Mouse (Mus musculus) layer of hippocampus, postnatal 10 days (tissue): Measurements from ENCODE around the gene Mef2a. TPM values are rescaled to one million over a fixed set of nuclear protein-coding genes. Genes with fewer than 3 reads are reported as not detected.
A peak's percentile ranks its signal among the peaks of the same experiment; 100 is the strongest.

ENCODE experiments used
- DNase-seq, 2 experiments: peaks; one replicate each; pipeline ENCODE4 v3.0.0; 2021; ENCODE audit warnings: low spot score in 2 of 2
- long read RNA-seq: library from polyadenylated mRNA; stranded (forward); transcript quantifications from one replicate; pipeline ENCODE4 v2.0.0, GENCODE M21; 2023
- total RNA-seq, 2 experiments: library from RNA; stranded (reverse); gene quantifications; 2 replicates each; pipeline ENCODE4 v1.2.3; 2021

The Mef2a gene
- 100 to 1,000 TPM; 126 to 138 TPM for total RNA-seq
- long read RNA-seq, full-length matches to known transcripts: 9 of 36 reads
- long read RNA-seq, partial matches to known transcripts: 2 of 36 reads
- long read RNA-seq, other reads (novel, unspliced or antisense): 25 of 36 reads

GRCm38 (mm10) chr7:67372729-67373583, at the start of gene Mef2a:
Gene Mef2a, minus strand, starts transcription at chr7:67372858.
- DNase-seq: peak; percentile 98

DNA sequence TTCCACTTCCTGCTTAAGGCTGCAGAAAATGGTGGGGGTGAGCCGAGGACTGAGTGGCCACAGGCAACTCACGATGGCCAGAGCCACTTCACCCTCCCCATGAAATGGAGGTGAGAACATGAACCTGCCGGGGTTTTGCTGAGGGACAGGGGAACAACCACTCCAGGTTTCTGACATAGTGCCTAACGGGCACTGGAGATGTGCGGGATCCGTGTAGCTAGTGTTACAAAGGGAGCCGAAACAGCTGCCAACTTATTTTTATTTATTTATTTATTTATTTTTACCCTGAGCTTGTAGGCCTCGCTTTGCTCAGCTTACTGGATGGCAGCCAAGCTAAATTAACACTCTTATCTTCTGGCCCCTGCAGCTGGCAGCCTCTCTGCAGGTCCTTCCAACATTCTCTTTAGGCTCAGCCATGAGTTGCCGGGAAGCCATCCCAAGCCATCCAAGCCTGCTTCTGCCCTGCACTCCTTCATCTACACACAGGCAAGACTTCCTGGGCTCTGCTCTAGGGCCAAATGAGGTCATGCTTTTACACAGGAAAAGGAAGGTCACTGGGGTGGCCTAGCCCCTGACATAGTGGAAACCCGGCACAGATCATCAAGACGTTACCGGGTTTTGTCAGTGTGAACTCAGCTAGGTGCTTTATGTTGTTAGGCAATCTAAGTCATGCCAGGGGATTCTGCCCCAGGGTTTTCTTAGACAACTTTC, 49.0 kb upstream of the Mef2a start:
- peak in 1 of 2 experiments; percentile 36 for DNase-seq

DNA sequence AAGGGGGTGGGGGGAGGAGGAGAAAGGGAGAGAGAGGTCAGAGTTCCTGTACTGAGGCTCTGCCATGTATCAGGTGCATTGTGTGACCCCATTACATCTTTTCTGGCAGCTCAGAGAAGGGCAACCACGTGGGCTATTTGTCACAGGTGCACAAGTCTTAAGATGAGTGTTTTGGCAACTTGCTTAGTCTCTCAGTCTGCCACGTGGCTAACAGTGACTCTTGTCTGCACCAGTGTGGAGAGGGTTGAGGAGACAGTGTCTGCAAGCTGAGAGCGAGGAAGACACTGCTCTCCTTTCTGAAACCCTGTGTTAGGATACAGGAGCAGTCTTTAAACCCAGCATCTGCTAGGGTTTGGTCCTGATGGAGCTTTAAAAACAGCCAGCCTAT, 48.4 kb upstream of the Mef2a start:
- no peak for DNase-seq

- DNase-seq: no peak
Measured at GRCm38 (mm10) chr7:67419591-67420314, 47.1 kb upstream of the Mef2a start.

GRCm38 (mm10) chr7:67418122-67418521, 45.5 kb upstream of the Mef2a start:
- no peak for DNase-seq

DNA sequence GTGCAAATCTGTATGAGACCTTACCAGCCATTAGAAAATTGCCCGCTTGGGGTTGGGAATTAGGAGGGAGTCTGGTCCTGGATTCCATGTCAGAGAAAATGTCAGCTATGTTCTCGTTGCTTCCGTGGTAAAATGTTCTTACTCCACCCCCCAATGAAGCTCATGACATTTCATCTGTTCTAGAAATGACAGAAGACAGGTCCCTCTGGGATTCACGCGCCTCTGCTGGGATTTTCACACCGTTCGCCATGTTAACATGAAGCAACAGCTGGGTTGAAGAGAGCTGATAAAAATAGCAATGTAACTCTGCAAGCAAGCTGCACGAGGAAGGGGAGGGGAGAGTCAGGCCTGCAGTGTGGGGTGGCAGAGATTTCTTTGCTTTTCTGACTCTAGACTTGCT, 42.1 kb upstream of the Mef2a start:
- DNase-seq: no peak

- DNase-seq: no peak
Measured at GRCm38 (mm10) chr7:67412686-67413085, 40.0 kb upstream of the Mef2a start.

DNA sequence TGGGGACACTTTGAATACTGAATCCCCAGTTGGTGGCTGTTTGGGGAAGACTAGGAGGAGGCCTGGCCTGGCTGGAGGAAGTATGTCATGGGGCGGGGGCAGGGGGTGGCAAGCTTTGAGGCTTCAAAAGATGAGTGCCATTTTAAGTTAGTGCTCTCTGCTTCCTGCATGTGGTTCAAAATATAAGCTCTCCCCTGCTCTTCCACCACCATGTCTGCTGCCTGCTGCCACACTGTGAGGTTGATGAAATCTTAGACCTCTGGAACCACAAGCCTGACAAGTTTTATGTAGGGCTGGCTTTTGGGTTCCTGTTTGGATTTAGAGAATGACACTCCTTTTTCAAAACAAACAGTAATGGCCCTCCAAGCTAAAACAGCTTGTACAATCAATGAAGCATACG, 34.4 kb upstream of the Mef2a start:
- DNase-seq: no peak

DNA sequence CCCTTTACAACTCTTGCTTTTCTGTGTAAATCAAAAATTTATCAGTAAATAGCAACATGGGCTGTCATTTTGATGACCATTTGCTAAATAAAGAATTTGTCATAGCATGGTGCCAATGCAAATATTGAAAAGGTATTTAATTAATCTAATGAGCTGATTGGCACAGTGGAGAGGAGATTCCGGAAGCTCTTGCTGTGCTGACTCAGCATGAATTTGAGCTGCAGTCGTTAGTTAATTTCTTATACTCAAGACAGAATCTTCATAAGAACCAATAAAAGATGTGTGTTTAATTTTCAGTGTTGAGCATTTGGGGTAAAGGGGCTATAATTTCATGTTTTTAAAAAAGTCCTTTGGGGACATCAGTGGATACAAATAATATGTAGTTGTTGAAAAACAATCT, 31.5 kb upstream of the Mef2a start:
- no peak for DNase-seq

DNA sequence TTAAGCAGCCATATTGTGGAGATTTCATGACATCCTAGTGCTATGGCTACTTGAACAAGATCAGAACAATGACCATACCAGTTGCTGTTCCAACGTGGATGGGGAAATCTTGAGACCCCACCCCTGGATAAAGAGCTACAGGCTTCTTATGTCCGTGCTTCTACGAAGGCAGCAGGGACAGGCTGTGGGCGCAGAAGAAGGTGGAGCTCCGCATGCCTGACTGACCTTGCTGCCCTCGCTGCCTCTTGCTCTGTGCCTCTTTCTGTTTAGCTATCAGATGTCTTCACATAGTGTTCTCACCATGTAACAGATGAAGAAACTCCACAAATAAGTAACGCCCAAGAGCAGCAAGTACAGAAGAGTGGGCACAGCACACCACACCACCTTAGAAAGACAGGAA, 29.7 kb upstream of the Mef2a start:
- no peak for DNase-seq

DNA sequence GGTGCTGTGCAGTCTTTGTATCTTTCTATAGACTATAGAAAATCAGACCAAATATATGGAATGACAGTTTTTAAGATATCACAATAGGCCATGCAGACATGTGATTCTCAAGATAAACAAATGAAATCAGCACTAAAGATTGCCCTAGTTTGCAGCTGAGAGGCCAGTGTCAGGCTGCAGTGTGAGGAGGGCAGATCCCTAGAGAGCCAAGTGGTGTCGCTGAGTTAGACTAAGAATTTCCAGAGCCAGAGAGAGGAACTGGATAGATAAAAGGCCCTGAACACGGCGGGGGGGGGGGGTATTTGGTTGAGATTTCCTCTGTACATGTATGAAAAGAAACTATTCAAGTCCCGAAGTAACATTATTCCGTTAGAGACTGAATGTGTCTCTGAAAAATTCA, 28.7 kb upstream of the Mef2a start:
- DNase-seq: no peak

DNA sequence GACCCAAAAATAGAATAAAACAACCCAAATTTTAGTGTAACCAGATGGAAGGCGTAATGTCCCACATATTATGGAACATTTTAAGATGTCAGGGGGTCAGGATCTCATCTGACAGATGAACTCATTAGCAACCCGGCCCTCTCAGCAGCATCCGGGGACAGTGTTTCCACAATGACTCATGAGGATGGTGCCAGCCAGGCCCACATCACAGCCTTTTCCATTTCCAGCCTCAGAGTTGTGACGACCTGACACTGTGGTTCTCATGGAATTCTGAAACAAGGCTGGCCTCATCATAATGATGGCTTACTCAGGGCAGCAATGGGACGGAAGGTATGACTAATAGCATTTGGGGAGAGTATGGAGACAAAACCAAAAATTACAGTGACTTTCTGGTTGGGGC, 18.1 kb upstream of the Mef2a start:
- DNase-seq: no peak

GRCm38 (mm10) chr7:67390095-67390494, 17.4 kb upstream of the Mef2a start:
- no peak for DNase-seq

DNA sequence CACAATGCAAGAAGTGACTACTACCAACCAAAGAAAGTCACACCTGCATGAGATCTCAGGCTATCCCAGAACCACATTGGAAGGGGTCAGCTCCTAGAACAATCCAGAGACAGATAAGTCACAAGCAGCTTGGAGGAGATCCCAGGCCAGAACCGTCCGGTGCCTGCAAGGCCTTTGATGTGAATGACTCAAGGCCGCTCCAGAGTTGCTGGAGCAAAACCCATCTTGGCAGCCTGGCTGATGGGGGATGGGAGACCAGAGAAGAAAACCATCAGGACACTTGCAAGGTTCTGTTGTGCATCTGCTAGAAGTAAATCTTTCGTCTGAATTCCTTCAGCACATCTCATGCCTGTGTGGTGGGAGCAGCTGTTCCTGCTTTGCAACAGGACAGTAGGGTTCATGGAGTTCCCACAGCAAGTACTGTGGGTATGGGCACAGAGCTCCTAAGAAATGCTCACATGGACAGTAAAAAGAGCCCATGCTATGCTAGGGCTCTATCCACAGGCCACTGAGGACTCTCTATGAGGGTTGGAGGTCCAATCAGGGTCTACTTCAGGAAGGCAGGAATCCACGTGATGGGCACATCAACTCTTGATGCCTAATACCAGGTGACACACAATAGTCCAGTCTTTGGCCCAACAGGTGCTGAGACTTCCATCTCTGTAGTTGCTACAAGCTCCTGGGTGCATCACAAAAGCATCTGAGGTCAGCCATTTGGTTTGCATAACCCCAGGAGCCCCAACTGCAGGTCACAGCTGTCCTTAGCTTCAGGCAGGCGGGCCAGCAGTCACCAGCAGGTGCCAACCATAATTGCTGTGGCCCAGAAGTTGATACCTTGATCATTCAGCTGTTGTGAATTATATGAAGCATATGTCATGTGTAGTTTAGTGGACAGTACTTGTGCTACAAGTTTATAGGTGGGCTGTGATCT, 12.5 kb upstream of the Mef2a start:
- DNase-seq: no peak

DNA sequence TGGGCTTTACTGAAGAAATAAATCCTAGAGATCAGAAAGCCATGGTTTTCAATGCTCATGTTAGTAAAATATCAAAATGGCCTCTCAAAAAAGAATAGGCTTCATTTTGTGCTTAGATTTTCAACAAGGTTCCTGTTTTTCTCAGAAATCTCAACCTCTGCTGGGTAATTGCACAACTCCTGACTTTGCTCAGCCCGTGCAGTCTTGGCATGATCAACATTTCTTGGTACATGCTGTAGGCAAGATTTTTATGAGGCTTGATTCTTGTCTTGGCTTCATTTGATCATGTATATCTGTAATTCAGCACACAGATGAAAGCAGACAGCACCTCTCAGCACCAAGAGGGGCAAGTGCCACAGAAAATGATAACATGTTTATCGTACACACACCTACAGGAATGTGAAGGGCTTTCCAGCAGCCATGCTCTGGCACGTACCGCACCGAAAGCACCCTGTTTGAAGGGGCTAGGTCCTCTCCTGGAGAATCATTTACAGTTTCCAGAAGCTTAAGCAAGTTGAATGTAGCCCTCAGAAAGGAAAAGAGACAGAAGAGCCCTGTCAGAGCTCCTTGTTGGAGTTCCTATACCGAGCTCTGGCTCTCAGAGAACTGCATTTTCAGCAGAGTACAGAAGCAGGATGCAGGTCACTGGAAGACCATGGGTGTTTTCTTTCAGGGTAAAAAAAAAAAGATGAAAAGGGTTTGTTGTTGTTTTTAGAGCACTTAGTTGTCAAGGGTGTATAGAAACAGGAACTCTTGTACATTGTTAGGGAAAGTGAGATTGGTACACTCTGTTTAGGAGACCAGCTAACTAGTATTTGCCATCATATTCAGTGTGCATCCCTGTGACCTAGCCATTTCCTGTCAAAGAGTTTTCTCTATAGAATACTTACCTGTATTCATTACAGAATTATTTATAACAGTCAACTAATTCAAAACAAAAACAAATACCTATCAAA, 7.8 kb upstream of the Mef2a start:
- DNase-seq: no peak

GRCm38 (mm10) chr7:67376796-67377195, 4.1 kb upstream of the Mef2a start:
- no peak for DNase-seq

GRCm38 (mm10) chr7:67373975-67374374, 1.3 kb upstream of the Mef2a start:
- DNase-seq: peak; percentile 16 to 23

DNA sequence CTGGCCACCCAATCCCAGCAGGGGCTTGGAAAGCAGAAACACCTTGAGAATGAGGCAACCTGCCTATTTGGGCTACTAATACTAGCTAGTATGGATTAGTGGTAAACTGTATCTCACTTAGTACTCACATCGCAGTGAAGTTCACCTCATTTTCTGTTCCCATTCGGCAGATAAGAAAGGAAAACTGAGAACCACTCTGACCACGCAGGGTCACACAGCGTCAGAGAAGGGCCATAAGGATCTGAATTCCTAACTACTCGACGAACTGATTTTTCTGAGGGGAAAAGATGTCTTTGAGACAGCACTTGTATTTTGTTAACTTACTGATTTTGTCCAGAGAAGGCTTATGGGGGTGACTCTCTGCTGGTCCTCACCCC, 914 bp upstream of the Mef2a start:
- peak in 1 of 2 experiments; percentile 16 for DNase-seq

GRCm38 (mm10) chr7:67371891-67372672, 576 bp downstream of the Mef2a start:
- DNase-seq: peak in 1 of 2 experiments; percentile 27
